Mouse (Mus musculus): ENCODE data around the gene Myom3. TPM values are rescaled to one million over a fixed set of nuclear protein-coding genes. Genes with fewer than 3 reads are reported as not detected.

Gene Myom3
- polyA plus RNA-seq, 1 experiment from 2014 or later, result 0.12 TPM

DNA sequence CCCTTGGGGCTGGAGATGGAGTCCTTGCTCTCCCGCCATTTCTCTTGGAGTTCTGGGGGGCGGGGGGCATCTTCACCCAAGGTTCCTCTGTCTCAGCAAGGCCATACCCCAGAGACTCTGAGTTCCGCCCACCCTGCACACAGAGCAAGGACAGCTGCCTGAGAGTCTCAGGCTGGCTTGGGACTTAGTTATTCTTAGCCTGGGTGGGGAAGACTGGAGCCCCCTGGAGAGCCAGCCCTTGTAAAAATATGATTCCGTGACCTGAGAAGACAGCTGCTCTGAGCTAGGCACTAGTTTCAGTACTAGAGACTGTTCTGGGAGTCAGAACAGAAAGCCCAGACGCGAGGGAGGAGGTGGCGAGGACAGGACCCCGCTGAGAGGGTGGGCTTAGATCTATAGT, 6.2 kb downstream of the Myom3 start:
- H3K4me3 ChIP-seq, result no peak overlapping the region
- H3K27ac ChIP-seq (replicated peaks), result no peak overlapping the region
- no peak for DNase-seq (ENCODE audit: low spot score)
- no peaks in the 10 kb centered on the region for H3K36me3 ChIP-seq
- H3K9me3 ChIP-seq (replicated peaks), result no peaks in the 10 kb centered on the region
- WGBS, result 81% methylated on average over 8 of the region's 8 CpGs
- peaks cover 10% of the 10 kb centered on the region for H3K27me3 ChIP-seq (ENCODE audit: low read depth, poor library complexity, severe bottlenecking)
- H3K4me1 ChIP-seq, result peaks cover 25% of the 10 kb centered on the region

DNA sequence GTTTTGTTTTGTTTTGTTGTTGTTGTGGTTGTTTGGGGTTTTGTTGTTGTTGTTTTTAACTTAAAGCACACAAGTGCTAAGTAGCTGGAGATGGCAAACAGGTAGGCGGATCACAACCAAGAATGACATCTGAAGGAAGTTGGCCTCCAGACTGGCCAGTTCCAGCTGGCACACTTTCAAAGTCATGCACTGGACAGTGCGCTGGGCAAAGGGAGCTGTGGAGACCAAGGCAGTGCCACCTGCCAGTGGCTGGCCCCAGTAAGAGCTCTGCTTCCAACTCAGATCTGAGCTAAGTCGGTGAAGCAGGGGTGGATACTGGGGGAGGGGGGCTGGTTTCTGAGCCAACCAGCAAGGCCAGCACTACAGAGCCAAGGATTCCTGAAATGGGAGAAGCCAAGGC, 7.5 kb downstream of the Myom3 start:
- 85% methylated on average over 3 of the region's 3 CpGs for WGBS

DNA sequence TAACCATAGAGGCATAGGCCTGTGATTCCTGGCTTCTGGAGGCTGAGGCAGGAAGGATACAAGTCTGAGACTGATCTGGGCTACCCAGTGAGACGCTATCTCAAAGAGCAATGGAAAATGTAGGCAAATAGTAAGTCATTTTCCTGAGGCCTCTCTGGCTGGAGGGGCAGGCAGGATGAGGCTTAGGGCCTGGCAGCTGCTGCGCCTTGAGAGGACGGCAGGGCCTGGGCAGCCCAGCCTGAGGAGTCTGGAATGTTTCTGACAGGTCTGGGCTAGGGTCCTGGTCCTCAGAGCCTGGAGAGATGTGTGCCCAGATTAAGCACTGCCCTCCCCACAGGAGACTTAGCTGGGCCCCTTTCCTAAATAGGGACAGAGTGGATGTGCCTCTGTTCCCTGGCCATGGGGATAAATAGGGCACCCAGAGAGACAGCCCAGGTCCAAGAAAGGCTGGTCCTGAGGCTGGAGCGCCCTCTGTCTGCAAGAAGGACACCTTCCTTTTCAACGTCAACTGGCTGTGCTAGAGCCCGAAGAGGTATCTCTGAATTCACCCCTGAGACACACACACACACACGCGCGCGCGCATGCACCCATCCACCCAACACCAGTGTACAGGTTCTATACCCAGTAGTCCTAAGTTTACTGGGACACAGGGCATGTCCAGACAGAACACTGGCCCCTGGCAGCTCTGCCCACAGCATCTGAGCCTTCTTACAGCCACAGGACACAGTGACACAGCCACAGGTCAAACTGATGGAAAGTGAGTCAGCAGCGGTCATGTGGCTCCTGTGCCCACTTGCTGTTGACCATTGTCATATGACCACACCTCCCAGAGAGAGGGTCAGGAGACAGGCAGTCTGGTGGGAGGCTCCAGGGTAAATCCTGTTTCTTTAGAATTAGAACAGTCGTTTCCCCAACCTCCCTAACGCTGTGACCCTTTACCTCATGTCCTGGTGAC, 9.3 kb downstream of the Myom3 start:
- WGBS, result 67% methylated on average over 14 of the region's 14 CpGs
- Histone ChIP-seq H3K27ac (replicated peaks) (no peak overlapping the region; the same call in 1 of the 2 replicates), H3K4me3 (no peak overlapping the region), H3K4me1 (peaks cover 24% of the 10 kb centered on the region; the same call in 1 of the 2 replicates), H3K27me3 (ENCODE audit: low read depth, poor library complexity, severe bottlenecking) (0 out of 2 replicates have a peak, but pooled peaks cover 3% of the 10 kb centered on the region), H3K9me3 (replicated peaks) (no peaks in the 10 kb centered on the region), H3K36me3 (no peaks in the 10 kb centered on the region)
- DNase-seq (ENCODE audit: low spot score), result peak; percentile 29

More for the DNA sequence above, 7.5 kb downstream of the Myom3 start:
- no peaks in the 10 kb centered on the region for H3K9me3 ChIP-seq (replicated peaks)
- no peak overlapping the region for H3K27ac ChIP-seq (replicated peaks)
- DNase-seq (ENCODE audit: low spot score), result no peak
- 0 out of 2 replicates have a peak, but pooled peaks cover 3% of the 10 kb centered on the region for H3K27me3 ChIP-seq (ENCODE audit: low read depth, poor library complexity, severe bottlenecking)
- no peaks in the 10 kb centered on the region for H3K36me3 ChIP-seq
- peaks cover 24% of the 10 kb centered on the region for H3K4me1 ChIP-seq
- H3K4me3 ChIP-seq, result no peak overlapping the region

DNA sequence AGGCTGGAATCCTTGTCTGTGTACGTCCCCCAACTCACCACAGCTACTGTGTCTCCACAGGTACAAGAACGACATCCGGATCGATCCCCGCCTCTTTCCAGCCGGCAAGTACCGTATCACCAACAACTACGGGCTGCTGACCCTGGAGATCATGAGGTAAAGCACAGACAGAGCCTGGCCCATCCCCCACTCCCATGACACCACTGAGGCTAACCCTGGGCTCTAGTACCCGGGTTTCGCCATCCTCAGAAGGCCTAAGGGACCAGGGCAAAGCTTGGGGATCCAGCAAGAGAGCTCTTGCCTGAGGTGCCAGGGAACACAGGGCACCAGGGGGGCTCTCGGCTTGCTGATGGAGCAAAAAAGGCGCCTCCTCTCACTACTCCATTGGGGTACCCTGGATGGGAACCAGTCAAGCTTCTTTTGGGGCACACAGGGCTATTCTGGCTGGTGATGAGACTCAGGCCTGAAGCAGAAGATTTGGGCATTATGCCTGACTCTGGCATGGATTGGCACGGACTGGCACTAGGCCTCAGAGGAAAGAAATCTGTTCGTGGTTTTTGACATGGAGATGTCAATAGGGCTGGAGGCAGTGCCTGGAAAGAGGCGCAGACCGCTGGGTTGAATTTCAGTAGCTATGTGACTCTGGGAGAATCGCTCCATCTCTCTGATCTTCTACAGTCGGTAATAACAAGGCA, 11.2 kb downstream of the Myom3 start:
- H3K9me3 ChIP-seq (replicated peaks), result no peaks in the 10 kb centered on the region
- 88% methylated on average over 18 of the region's 18 CpGs for WGBS
- no peaks in the 10 kb centered on the region for H3K36me3 ChIP-seq
- peaks cover 24% of the 10 kb centered on the region for H3K4me1 ChIP-seq
- H3K27me3 ChIP-seq (ENCODE audit: low read depth, poor library complexity, severe bottlenecking), result 0 out of 2 replicates have a peak, but pooled peaks cover 3% of the 10 kb centered on the region
- DNase-seq (ENCODE audit: low spot score), result no peak
- H3K4me3 ChIP-seq, result no peak overlapping the region
- H3K27ac ChIP-seq (replicated peaks), result no peak overlapping the region

DNA sequence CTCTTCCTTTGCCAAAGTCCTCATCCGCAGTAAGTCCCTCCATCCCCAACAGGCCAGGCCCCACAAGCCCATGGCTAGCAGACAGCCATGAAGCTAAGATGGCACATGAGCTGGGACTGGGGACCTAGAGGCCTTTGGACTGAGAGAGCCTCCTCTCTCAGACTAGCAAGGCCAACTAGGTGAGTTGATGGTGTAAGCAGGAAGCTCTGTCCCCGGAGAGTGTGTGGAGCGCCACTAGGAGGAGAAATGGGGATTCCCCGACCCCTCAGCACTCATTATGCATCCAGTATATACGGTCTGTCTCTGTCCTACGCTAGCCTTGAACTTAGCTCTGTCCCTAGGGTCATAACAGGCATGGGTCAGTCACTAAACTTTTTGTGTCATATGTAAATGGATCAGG, 12.1 kb downstream of the Myom3 start:
- 86% methylated on average over 6 of the region's 6 CpGs for WGBS
- Histone ChIP-seq H3K27ac (replicated peaks) (no peak overlapping the region), H3K9me3 (replicated peaks) (no peaks in the 10 kb centered on the region), H3K27me3 (ENCODE audit: low read depth, poor library complexity, severe bottlenecking) (0 out of 2 replicates have a peak, but pooled peaks cover 3% of the 10 kb centered on the region), H3K4me1 (peaks cover 24% of the 10 kb centered on the region), H3K4me3 (no peak overlapping the region), H3K36me3 (no peaks in the 10 kb centered on the region)
- no peak for DNase-seq (ENCODE audit: low spot score)

DNA sequence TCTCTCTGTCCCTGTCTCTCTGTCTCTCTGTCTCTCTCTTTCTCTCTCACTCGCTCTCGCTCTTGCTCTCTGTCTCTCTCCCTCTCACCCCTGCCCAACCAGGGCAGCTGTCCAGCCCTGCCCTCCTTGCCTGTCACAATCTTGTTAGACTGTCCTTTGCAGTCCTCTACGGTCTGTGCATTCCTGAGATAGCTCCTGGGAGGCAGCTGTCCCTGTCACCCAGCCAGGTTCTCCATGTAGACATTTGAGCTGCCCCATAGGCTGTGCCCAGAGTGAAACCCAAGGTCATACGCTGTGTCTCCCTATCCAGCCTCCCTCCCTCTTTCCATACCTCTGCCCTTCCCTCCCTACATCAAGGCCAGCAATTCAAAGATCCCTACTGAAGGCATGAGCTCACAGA, 13.2 kb downstream of the Myom3 start:
- H3K36me3 ChIP-seq, result no peaks in the 10 kb centered on the region
- 0 out of 2 replicates have a peak, but pooled peaks cover 3% of the 10 kb centered on the region for H3K27me3 ChIP-seq (ENCODE audit: low read depth, poor library complexity, severe bottlenecking)
- H3K9me3 ChIP-seq (replicated peaks), result no peaks in the 10 kb centered on the region
- WGBS, result 75% methylated on average over 4 of the region's 4 CpGs
- H3K4me1 ChIP-seq, result peaks cover 24% of the 10 kb centered on the region
- no peak overlapping the region for H3K27ac ChIP-seq (replicated peaks)
- no peak overlapping the region for H3K4me3 ChIP-seq
- DNase-seq (ENCODE audit: low spot score), result no peak

DNA sequence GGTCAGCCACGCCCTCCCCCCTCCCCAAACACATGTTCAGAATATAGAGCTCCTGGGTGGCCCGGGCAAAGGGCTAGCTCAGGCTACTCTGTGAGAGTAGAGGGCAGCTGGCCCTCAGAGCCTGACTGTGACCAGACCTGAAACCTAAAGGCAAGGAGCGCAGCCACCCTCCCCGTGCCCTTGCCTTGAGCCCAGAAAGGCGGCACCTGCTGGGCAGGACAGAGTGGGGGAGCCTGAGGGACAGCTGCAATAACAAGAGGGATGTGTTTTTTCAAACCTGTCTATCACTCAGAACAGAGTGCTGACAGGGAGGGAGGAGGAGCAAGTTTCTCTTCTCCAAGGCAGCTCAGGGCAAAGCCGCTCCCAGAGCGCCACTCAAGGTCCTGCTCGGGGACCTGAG, 15.0 kb downstream of the Myom3 start:
- Histone ChIP-seq H3K27me3 (ENCODE audit: low read depth, poor library complexity, severe bottlenecking) (0 out of 2 replicates have a peak, but pooled peaks cover 3% of the 10 kb centered on the region), H3K4me3 (no peak overlapping the region), H3K9me3 (replicated peaks) (no peaks in the 10 kb centered on the region), H3K4me1 (peaks cover 19% of the 10 kb centered on the region), H3K36me3 (no peaks in the 10 kb centered on the region), H3K27ac (replicated peaks) (no peak overlapping the region)
- 66% methylated on average over 8 of the region's 8 CpGs for WGBS
- DNase-seq (ENCODE audit: low spot score), result no peak

DNA sequence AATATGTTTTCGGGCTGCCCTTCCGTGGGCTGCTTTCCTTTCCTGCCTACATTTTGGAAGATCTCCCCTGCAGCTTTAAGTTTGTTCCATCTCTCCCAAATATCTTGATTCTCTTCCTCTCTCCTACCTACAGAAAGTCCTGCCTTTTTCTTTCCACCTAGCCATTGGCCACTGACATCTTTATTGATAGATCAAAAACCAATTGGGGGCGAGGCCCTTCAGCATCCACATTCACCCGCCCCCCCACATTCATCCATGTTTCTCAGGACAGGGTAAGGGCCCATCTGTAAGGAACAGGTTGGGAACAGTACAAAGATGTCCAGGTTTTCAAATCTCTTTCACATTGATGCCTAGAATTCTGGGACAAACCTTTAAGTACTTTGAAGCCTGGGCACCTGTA, 17.3 kb downstream of the Myom3 start:
- H3K27ac ChIP-seq (replicated peaks), result no peak overlapping the region
- 89% methylated on average over 4 of the region's 4 CpGs for WGBS
- H3K9me3 ChIP-seq (replicated peaks), result no peaks in the 10 kb centered on the region
- no peaks in the 10 kb centered on the region for H3K36me3 ChIP-seq
- peaks cover 20% of the 10 kb centered on the region for H3K4me1 ChIP-seq
- H3K4me3 ChIP-seq, result no peak overlapping the region
- no peak for DNase-seq (ENCODE audit: low spot score)
- no peaks in the 10 kb centered on the region for H3K27me3 ChIP-seq (ENCODE audit: low read depth, poor library complexity, severe bottlenecking)

DNA sequence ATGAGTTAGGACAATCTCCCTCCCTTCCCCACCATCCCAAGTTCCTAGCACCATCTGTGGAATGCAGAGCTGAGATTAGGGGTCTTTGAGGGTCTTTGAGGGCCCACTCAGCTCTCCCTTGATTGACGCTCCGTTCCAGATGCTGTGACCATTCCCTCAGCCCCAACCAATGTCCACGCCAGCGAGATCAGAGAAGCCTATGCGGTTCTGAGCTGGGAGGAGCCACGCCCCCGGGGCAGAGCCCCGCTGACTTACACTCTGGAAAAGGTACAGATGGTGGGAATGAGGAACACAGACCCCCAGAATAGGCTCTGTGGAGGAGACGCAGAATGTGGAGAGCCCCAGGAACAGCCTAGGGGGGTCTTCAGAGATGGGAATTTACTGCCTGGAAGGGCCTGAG, 20.1 kb downstream of the Myom3 start:
- 72% methylated on average over 9 of the region's 9 CpGs for WGBS
- peaks cover 6% of the 10 kb centered on the region for H3K4me1 ChIP-seq
- H3K27ac ChIP-seq (replicated peaks), result no peak overlapping the region
- no peak for DNase-seq (ENCODE audit: low spot score)
- H3K4me3 ChIP-seq, result no peak overlapping the region
- no peaks in the 10 kb centered on the region for H3K27me3 ChIP-seq (ENCODE audit: low read depth, poor library complexity, severe bottlenecking)
- no peaks in the 10 kb centered on the region for H3K36me3 ChIP-seq
- no peaks in the 10 kb centered on the region for H3K9me3 ChIP-seq (replicated peaks)

DNA sequence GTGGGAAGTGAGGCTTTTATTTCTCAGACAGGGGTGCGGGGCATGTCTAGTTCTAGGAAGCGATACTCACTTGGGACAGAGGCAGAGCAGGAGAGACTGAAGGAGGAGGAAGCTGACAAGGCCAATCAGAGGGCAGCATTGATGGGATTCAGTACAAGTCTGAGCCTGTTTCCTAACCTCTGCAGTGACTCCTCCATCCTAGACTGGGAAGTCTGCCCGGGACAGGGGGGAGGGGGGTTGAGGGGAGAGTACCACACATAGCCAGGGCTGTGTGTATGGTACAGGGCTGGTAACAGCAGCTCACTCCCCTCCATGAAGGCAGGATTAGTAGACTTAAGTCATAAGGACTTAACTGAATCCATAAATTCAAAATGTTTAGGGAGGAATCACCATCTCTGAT, 20.7 kb downstream of the Myom3 start:
- Histone ChIP-seq H3K4me1 (peaks cover 5% of the 10 kb centered on the region; the same call in 1 of the 2 replicates), H3K27me3 (ENCODE audit: low read depth, poor library complexity, severe bottlenecking) (no peaks in the 10 kb centered on the region), H3K9me3 (replicated peaks) (no peaks in the 10 kb centered on the region), H3K36me3 (no peaks in the 10 kb centered on the region), H3K27ac (replicated peaks) (no peak overlapping the region), H3K4me3 (no peak overlapping the region)
- 87% methylated on average over 3 of the region's 3 CpGs for WGBS
- DNase-seq (ENCODE audit: low spot score), result no peak

DNA sequence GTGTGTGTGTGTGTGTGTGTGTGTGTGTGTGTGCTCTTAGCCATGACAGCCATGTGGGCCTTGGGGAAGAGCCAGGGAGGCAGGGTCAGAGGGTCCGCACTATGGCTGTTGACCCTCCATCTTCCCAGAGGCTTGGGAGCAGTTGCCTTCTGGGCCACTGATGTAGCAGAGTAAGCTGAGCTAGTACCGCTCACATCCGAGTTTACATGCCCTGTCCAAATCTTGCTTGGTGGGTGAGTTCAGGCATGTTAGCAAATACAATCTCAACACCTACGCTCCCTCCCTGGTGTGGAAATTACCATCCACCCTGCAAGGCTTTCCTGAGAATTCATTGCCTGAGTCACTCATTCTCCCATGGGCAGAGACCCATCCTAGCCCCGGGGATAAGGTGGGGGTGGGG, 21.8 kb downstream of the Myom3 start:
- Histone ChIP-seq H3K9me3 (replicated peaks) (no peaks in the 10 kb centered on the region), H3K4me1 (peaks cover 5% of the 10 kb centered on the region; the same call in 1 of the 2 replicates), H3K4me3 (no peak overlapping the region), H3K27ac (replicated peaks) (no peak overlapping the region), H3K36me3 (no peaks in the 10 kb centered on the region), H3K27me3 (ENCODE audit: low read depth, poor library complexity, severe bottlenecking) (no peaks in the 10 kb centered on the region)
- 89% methylated on average over 5 of the region's 5 CpGs for WGBS
- no peak for DNase-seq (ENCODE audit: low spot score)

DNA sequence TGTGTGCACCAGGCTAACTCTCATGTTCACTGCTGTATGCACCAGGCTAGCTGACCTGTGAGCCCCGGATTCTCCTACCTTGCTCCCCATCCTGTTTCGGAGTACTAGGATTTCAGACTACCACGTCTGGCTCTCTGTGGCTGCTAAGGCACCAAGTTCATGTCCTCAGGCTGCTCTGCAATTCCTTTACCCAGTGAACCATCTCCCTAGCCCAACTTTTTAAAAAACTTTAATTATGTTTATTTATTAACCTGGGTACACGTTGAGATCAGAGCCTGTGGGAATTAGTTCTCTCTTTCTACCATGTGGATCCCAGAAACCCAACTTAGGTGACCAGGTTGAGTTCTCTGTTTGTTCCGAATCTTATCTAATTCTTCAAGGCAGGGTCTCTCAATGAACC, 27.1 kb downstream of the Myom3 start:
- Histone ChIP-seq H3K27me3 (ENCODE audit: low read depth, poor library complexity, severe bottlenecking) (no peaks in the 10 kb centered on the region), H3K27ac (replicated peaks) (no peak overlapping the region), H3K4me1 (no peaks in the 10 kb centered on the region), H3K9me3 (replicated peaks) (no peaks in the 10 kb centered on the region), H3K36me3 (no peaks in the 10 kb centered on the region), H3K4me3 (no peak overlapping the region)
- 83% methylated on average over 5 of the region's 5 CpGs for WGBS
- no peak for DNase-seq (ENCODE audit: low spot score)

DNA sequence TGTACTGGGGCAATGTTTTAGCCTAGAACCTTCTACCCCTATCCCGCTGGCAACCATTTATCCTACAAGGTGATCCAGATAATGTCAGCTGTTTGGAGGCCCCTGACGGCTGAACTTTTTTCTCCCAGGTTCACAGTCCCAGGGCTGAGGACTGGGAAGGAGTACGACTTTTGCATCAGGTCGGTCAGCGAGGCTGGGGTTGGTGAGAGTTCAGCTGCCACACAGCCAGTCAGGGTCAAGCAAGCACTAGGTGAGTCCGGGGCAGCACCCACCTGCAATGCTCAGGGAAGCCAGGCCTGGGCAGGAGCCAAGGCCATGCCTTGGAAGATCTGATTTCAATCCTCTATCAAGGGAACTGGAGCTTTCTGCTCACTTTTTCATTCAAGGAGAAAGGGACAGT, 27.8 kb downstream of the Myom3 start:
- H3K27me3 ChIP-seq (ENCODE audit: low read depth, poor library complexity, severe bottlenecking), result no peaks in the 10 kb centered on the region
- no peaks in the 10 kb centered on the region for H3K9me3 ChIP-seq (replicated peaks)
- no peak overlapping the region for H3K27ac ChIP-seq (replicated peaks)
- no peaks in the 10 kb centered on the region for H3K36me3 ChIP-seq
- H3K4me3 ChIP-seq, result no peak overlapping the region
- 86% methylated on average over 6 of the region's 6 CpGs for WGBS
- no peaks in the 10 kb centered on the region for H3K4me1 ChIP-seq
- no peak for DNase-seq (ENCODE audit: low spot score)

Measured in midbrain, embryonic 10.5 days (tissue).